Mouse (Mus musculus) cerebellum, adult 2 months (tissue): ENCODE results near the gene Slc16a13.

Experiments
- CTCF ChIP-seq: fragments of 200-500 bp; IDR thresholded peaks from 2 replicates; pipeline ENCODE4 v1.5.1; 2011; ENCODE audit warnings: low read depth, mild to moderate bottlenecking, control low read depth, low read length, moderate library complexity, borderline replicate concordance; ENCODE audit not compliant: insufficient read depth
- POLR2A ChIP-seq: fragments of 200-500 bp; IDR thresholded peaks from 2 replicates; pipeline ENCODE4 v1.6.1; 2011; ENCODE audit warnings: low read length, control low read depth, borderline replicate concordance; ENCODE audit not compliant: insufficient read depth

DNA sequence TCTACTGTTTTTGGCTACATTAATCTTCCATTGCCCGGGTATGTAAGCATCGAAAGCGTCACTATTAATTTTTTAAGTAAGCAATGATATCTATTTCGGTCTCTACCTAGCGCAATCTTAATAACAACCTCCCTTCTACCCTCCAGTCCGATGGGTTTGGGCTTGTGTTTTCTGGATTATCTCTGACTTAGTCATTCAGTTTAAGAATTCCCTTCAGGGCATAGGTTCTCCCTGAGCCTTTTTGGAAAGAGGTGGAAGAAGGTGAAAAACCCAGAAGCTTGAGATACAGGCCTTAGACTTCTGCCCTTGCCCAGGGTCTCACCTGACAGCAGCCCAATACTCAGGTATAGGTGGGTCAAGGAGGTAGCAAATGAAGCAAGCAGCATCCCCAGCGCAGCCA, 991 bp downstream of the Slc16a13 start:
- TF ChIP-seq POLR2A, result no peak
- TF ChIP-seq CTCF, result no peak
